Mouse (Mus musculus): Measurements from ENCODE around the gene Tnfrsf25. TPM values are rescaled to one million over a fixed set of nuclear protein-coding genes. Genes with fewer than 3 reads are reported as not detected.

Tnfrsf25 gene
- total RNA-seq, 2 experiments from 2014 or later, result 0.76 to 0.84 TPM

- intact Hi-C loops (cut with DNase I), result no loop called here
- no peak for DNase-seq
These were observed 21.1 kb downstream of the Tnfrsf25 start for GRCm38 (mm10) chr4:152136876-152137250.

- peak; percentile 81 to 82 for DNase-seq
- intact Hi-C loops (cut with DNase I), result no loop called here
These were observed 22.9 kb downstream of the Tnfrsf25 start for GRCm38 (mm10) chr4:152138497-152139260.

GRCm38 (mm10) chr4:152140441-152140840 is 24.7 kb downstream of the Tnfrsf25 start:
- intact Hi-C loops (cut with DNase I), result no loop called here
- DNase-seq, result no peak

GRCm38 (mm10) chr4:152141521-152142135 is 25.9 kb downstream of the Tnfrsf25 start:
- DNase-seq, result no peak
- intact Hi-C loops (cut with DNase I), result no loop called here

- intact Hi-C loops (cut with DNase I), result no loop called here
- DNase-seq, result no peak
These were observed 27.9 kb downstream of the Tnfrsf25 start for GRCm38 (mm10) chr4:152143632-152144031.

- no peak for DNase-seq
- intact Hi-C loops (cut with DNase I), result no loop called here
These were observed 29.7 kb downstream of the Tnfrsf25 start for GRCm38 (mm10) chr4:152145473-152145872.

- DNase-seq, result no peak
- intact Hi-C loops (cut with DNase I), result no loop called here
These were observed 30.5 kb downstream of the Tnfrsf25 start for GRCm38 (mm10) chr4:152146033-152146827.

- intact Hi-C loops (cut with DNase I), result no loop called here
- DNase-seq, result no peak
These were observed 34.8 kb downstream of the Tnfrsf25 start for GRCm38 (mm10) chr4:152150546-152150945.

GRCm38 (mm10) chr4:152151451-152151965 is 35.8 kb downstream of the Tnfrsf25 start:
- DNase-seq, result no peak
- intact Hi-C loops (cut with DNase I), result no loop called here

- intact Hi-C loops (cut with DNase I), result no loop called here
- DNase-seq, result no peak
These were observed 36.3 kb downstream of the Tnfrsf25 start, which contains the start of gene Espn for GRCm38 (mm10) chr4:152151966-152152544. Espn (minus strand) TSS chr4:152152371.

GRCm38 (mm10) chr4:152153771-152154177 is 38.0 kb downstream of the Tnfrsf25 start:
- DNase-seq, result peak; percentile 77 to 78
- intact Hi-C loops (cut with DNase I), result no loop called here

- intact Hi-C loops (cut with DNase I), result no loop called here
- no peak for DNase-seq
These were observed 39.3 kb downstream of the Tnfrsf25 start for GRCm38 (mm10) chr4:152155019-152155418.

- intact Hi-C loops (cut with DNase I), result no loop called here
- DNase-seq, result no peak
These were observed 42.2 kb downstream of the Tnfrsf25 start for GRCm38 (mm10) chr4:152157779-152158584.

- no peak for DNase-seq
- intact Hi-C loops (cut with DNase I), result no loop called here
These were observed 43.0 kb downstream of the Tnfrsf25 start, which contains the start of gene Hes2 for GRCm38 (mm10) chr4:152158585-152159284. Hes2 (plus strand) TSS chr4:152158867.

- intact Hi-C loops (cut with DNase I), result no loop called here
- no peak for DNase-seq
These were observed 43.5 kb downstream of the Tnfrsf25 start for GRCm38 (mm10) chr4:152159285-152159678.

GRCm38 (mm10) chr4:152160748-152161147 is 45.0 kb downstream of the Tnfrsf25 start:
- intact Hi-C loops (cut with DNase I), result no loop called here
- DNase-seq, result no peak

- DNase-seq, result no peak
- intact Hi-C loops (cut with DNase I), result no loop called here
These were observed 45.9 kb downstream of the Tnfrsf25 start for GRCm38 (mm10) chr4:152161601-152162000.

GRCm38 (mm10) chr4:152162748-152163147 is 47.0 kb downstream of the Tnfrsf25 start:
- intact Hi-C loops (cut with DNase I), result no loop called here
- no peak for DNase-seq

Measured in gastrocnemius, postnatal 36 days (tissue).